Mouse (Mus musculus) olfactory bulb, adult 2 months (tissue): Measurements from ENCODE around the gene Srf.

Source experiments
- CTCF ChIP-seq: fragments of 200-500 bp; IDR thresholded peaks from 2 replicates; pipeline ENCODE4 v1.5.1; 2012; ENCODE audit warnings: low read depth, mild to moderate bottlenecking, low read length, moderate library complexity; ENCODE audit not compliant: insufficient read depth
- POLR2A ChIP-seq: fragments of 200-500 bp; IDR thresholded peaks from 2 replicates; pipeline ENCODE4 v1.6.1; 2012; ENCODE audit warnings: mild to moderate bottlenecking, low read depth, low read length, moderate library complexity; ENCODE audit not compliant: insufficient read depth

GRCm38 (mm10) chr17:46547923-46548322 lies 8.1 kb downstream of the Srf start:
- TF ChIP-seq POLR2A (no peak), CTCF (no peak)
